Mouse (Mus musculus) neutrophil, adult 83 days (primary cell): Measurements from ENCODE around the gene Inpp4b. TPM values are rescaled to one million over a fixed set of nuclear protein-coding genes. Genes with fewer than 3 reads are reported as not detected.

ENCODE experiments used
- total RNA-seq, 2 experiments: library from RNA; stranded (reverse); gene quantifications; one replicate each; pipeline ENCODE4 v1.2.4; 2023

Inpp4b gene
- 1 to 10 TPM; 3.8 to 5.9 TPM for total RNA-seq

GRCm38 (mm10) chr8:81342236-81342998 lies at the start of gene Inpp4b:
TSS of gene Inpp4b (plus strand) at chr8:81342556.

